Mouse (Mus musculus) CH12.LX (cell line): ENCODE results near the gene Hist2h2aa2. TPM values are rescaled to one million over a fixed set of nuclear protein-coding genes. Genes with fewer than 3 reads are reported as not detected.
A peak's percentile ranks its signal among the peaks of the same experiment; 100 is the strongest.

Experiments
- DNase-seq: peaks from one replicate; pipeline ENCODE4 v3.0.0-alpha.2; 2013; ENCODE audit errors: extremely low read depth
- H3K27ac ChIP-seq: 2 replicates; pipeline ENCODE4 v1.5.1; 2012; ENCODE audit warnings: low read depth, mild to moderate bottlenecking, control low read depth, moderate library complexity; ENCODE audit not compliant: insufficient read depth
- H3K27me3 ChIP-seq: replicated peaks from 2 replicates; pipeline ENCODE3; 2012; ENCODE audit warnings: inconsistent platforms
- H3K36me3 ChIP-seq, 2 experiments: replicated peaks in 1 of 2; 2 replicates each; pipeline versions ENCODE3 to v1.6.1; 2012; ENCODE audit warnings: inconsistent platforms in 1 of 2, low read length in 1 of 2, mild to moderate bottlenecking in 1 of 2, mixed read lengths in 1 of 2, moderate library complexity in 1 of 2; ENCODE audit not compliant: control insufficient read depth in 1 of 2, insufficient read depth in 1 of 2
- H3K4me1 ChIP-seq, 2 experiments: 2 replicates each; pipeline ENCODE4 v1.6.1; 2012; ENCODE audit warnings: inconsistent platforms in 1 of 2, moderate library complexity in 1 of 2; ENCODE audit not compliant: insufficient read depth in 2 of 2, control insufficient read depth in 1 of 2
- H3K4me2 ChIP-seq: 2 replicates; pipeline ENCODE4 v1.6.1; 2012; ENCODE audit warnings: low read depth, mild to moderate bottlenecking, control low read depth; ENCODE audit not compliant: poor library complexity, insufficient read depth, severe bottlenecking
- H3K4me3 ChIP-seq, 3 experiments: fragments of 150-350 bp in 1 of 3; sonication (generic) in 1 of 3; replicated peaks in 1 of 3; 2 replicates each; pipeline versions ENCODE3 to v1.5.1; 2011 to 2012; ENCODE audit warnings: low read depth in 2 of 3, low read length in 2 of 3, mild to moderate bottlenecking in 2 of 3, moderate library complexity in 2 of 3, control low read depth in 1 of 3, improper control_type of control experiment in 1 of 3, inconsistent platforms in 1 of 3, mixed read lengths in 1 of 3; ENCODE audit not compliant: poor library complexity in 1 of 3
- H3K79me2 ChIP-seq: replicated peaks from 2 replicates; pipeline ENCODE4 v1.6.1; 2012; ENCODE audit warnings: mild to moderate bottlenecking, moderate library complexity; ENCODE audit not compliant: control insufficient read depth, poor library complexity, insufficient read depth, severe bottlenecking; ENCODE audit errors: extremely low read depth
- H3K9ac ChIP-seq: 2 replicates; pipeline ENCODE4 v1.6.1; 2012; ENCODE audit warnings: low read depth, mild to moderate bottlenecking, control low read depth, moderate library complexity; ENCODE audit not compliant: insufficient read depth
- H3K9me3 ChIP-seq: replicated peaks from 2 replicates; pipeline ENCODE3; 2012; ENCODE audit warnings: low read length, inconsistent platforms, mixed read lengths
- BHLHE40 ChIP-seq: IDR thresholded peaks from 2 replicates; pipeline ENCODE4 v1.6.1; 2011; ENCODE audit warnings: mild to moderate bottlenecking, low read depth, low read length, improper control_type of control experiment
- CHD1 ChIP-seq: IDR thresholded peaks from 2 replicates; pipeline ENCODE4 v1.6.1; 2012; ENCODE audit warnings: low read depth, low read length, improper control_type of control experiment, inconsistent platforms
- CHD2 ChIP-seq: IDR thresholded peaks from 2 replicates; pipeline ENCODE4 v1.6.1; 2011; ENCODE audit warnings: low read length, improper control_type of control experiment
- CTCF ChIP-seq, 2 experiments: IDR thresholded peaks in 1 of 2; conservative IDR thresholded peaks in 1 of 2; 2 replicates each; pipeline ENCODE4 v1.5.1; 2011 to 2012; ENCODE audit warnings: low read depth in 2 of 2, low read length in 2 of 2, improper control_type of control experiment in 1 of 2, inconsistent platforms in 1 of 2, mild to moderate bottlenecking in 1 of 2, moderate library complexity in 1 of 2
- E2F4 ChIP-seq: IDR thresholded peaks from 2 replicates; pipeline ENCODE4 v1.6.1; 2011; ENCODE audit warnings: low read depth, low read length, improper control_type of control experiment; ENCODE audit not compliant: insufficient replicate concordance
- ELF1 ChIP-seq: IDR thresholded peaks from 2 replicates; pipeline ENCODE4 v1.6.1; 2014; ENCODE audit warnings: low read depth, mild to moderate bottlenecking, inconsistent platforms, low read length, improper control_type of control experiment
- EP300 ChIP-seq: IDR thresholded peaks from 2 replicates; pipeline ENCODE4 v1.6.1; 2011; ENCODE audit warnings: low read length, improper control_type of control experiment
- ETS1 ChIP-seq: conservative IDR thresholded peaks from 2 replicates; pipeline ENCODE4 v1.6.1; 2012; ENCODE audit warnings: low read depth, mild to moderate bottlenecking, inconsistent platforms, low read length, improper control_type of control experiment, moderate library complexity
- GABPA ChIP-seq: IDR thresholded peaks from 2 replicates; pipeline ENCODE4 v1.6.1; 2012; ENCODE audit warnings: low read depth, low read length, improper control_type of control experiment, inconsistent platforms; ENCODE audit not compliant: insufficient replicate concordance
- HCFC1 ChIP-seq: IDR thresholded peaks from 2 replicates; pipeline ENCODE4 v1.6.1; 2012; ENCODE audit warnings: low read depth, mild to moderate bottlenecking, inconsistent platforms, low read length, improper control_type of control experiment
- IRF4 ChIP-seq: IDR thresholded peaks from 2 replicates; pipeline ENCODE4 v1.6.1; 2014; ENCODE audit warnings: low read depth, mild to moderate bottlenecking, inconsistent platforms, low read length, improper control_type of control experiment
- JUN ChIP-seq: IDR thresholded peaks from 2 replicates; pipeline ENCODE4 v1.6.1; 2011; ENCODE audit warnings: low read depth, mild to moderate bottlenecking, low read length, improper control_type of control experiment, moderate library complexity; ENCODE audit not compliant: insufficient read depth
- JUND ChIP-seq: conservative IDR thresholded peaks from 2 replicates; pipeline ENCODE4 v1.6.1; 2011; ENCODE audit warnings: low read depth, low read length, improper control_type of control experiment
- KAT2A ChIP-seq: IDR thresholded peaks from 2 replicates; pipeline ENCODE4 v1.6.1; 2012; ENCODE audit warnings: low read length, improper control_type of control experiment, inconsistent platforms; ENCODE audit not compliant: insufficient replicate concordance
- MAFK ChIP-seq: IDR thresholded peaks from 2 replicates; pipeline ENCODE4 v1.6.1; 2011; ENCODE audit warnings: low read length, improper control_type of control experiment; ENCODE audit not compliant: insufficient replicate concordance
- MAX ChIP-seq: IDR thresholded peaks from 2 replicates; pipeline ENCODE4 v1.6.1; 2011; ENCODE audit warnings: low read length, improper control_type of control experiment
- MAZ ChIP-seq: IDR thresholded peaks from 2 replicates; pipeline ENCODE4 v1.6.1; 2012; ENCODE audit warnings: low read depth, mild to moderate bottlenecking, inconsistent platforms, low read length, improper control_type of control experiment, moderate library complexity
- MEF2A ChIP-seq: IDR thresholded peaks from 2 replicates; pipeline ENCODE4 v1.6.1; 2014; ENCODE audit warnings: low read depth, mild to moderate bottlenecking, inconsistent platforms, low read length, improper control_type of control experiment, borderline replicate concordance
- MXI1 ChIP-seq: IDR thresholded peaks from 2 replicates; pipeline ENCODE4 v1.6.1; 2011; ENCODE audit warnings: mild to moderate bottlenecking, low read depth, low read length, improper control_type of control experiment
- MYC ChIP-seq: IDR thresholded peaks from 2 replicates; pipeline ENCODE4 v1.6.1; 2011; ENCODE audit warnings: low read depth, mild to moderate bottlenecking, improper control_type of control experiment, low read length
- NELFE ChIP-seq: IDR thresholded peaks from 2 replicates; pipeline ENCODE4 v1.6.1; 2011; ENCODE audit warnings: low read depth, low read length, improper control_type of control experiment
- NRF1 ChIP-seq: IDR thresholded peaks from 2 replicates; pipeline ENCODE4 v1.6.1; 2014; ENCODE audit warnings: low read depth, mild to moderate bottlenecking, inconsistent platforms, low read length, improper control_type of control experiment, moderate library complexity
- PAX5 ChIP-seq: IDR thresholded peaks from 2 replicates; pipeline ENCODE4 v1.6.1; 2012; ENCODE audit warnings: low read length, inconsistent platforms, mixed read lengths
- POLR2A ChIP-seq: IDR thresholded peaks from 2 replicates; pipeline ENCODE4 v1.6.1; 2011; ENCODE audit warnings: low read depth, mild to moderate bottlenecking, improper control_type of control experiment, low read length
- POLR2AphosphoS2 ChIP-seq: IDR thresholded peaks from 2 replicates; pipeline ENCODE4 v1.6.1; 2011; ENCODE audit warnings: low read depth, low read length, improper control_type of control experiment
- RAD21 ChIP-seq: IDR thresholded peaks from 2 replicates; pipeline ENCODE4 v1.6.1; 2011; ENCODE audit warnings: low read depth, mild to moderate bottlenecking, low read length, improper control_type of control experiment, moderate library complexity
- RCOR1 ChIP-seq: conservative IDR thresholded peaks from 2 replicates; pipeline ENCODE4 v1.6.1; 2012; ENCODE audit warnings: low read depth, mild to moderate bottlenecking, inconsistent platforms, low read length, improper control_type of control experiment
- SIN3A ChIP-seq: IDR thresholded peaks from 2 replicates; pipeline ENCODE4 v1.6.1; 2012; ENCODE audit warnings: low read length, improper control_type of control experiment, inconsistent platforms
- SMC3 ChIP-seq: IDR thresholded peaks from 2 replicates; pipeline ENCODE4 v1.6.1; 2011; ENCODE audit warnings: low read depth, low read length, improper control_type of control experiment
- TBP ChIP-seq: conservative IDR thresholded peaks from 2 replicates; pipeline ENCODE4 v1.6.1; 2011; ENCODE audit warnings: low read depth, low read length, improper control_type of control experiment
- TCF12 ChIP-seq: IDR thresholded peaks from 2 replicates; pipeline ENCODE4 v1.6.1; 2014; ENCODE audit warnings: low read depth, mild to moderate bottlenecking, inconsistent platforms, low read length, improper control_type of control experiment
- UBTF ChIP-seq: IDR thresholded peaks from 2 replicates; pipeline ENCODE4 v1.6.1; 2012; ENCODE audit warnings: low read depth, mild to moderate bottlenecking, inconsistent platforms, low read length, improper control_type of control experiment, moderate library complexity
- USF1 ChIP-seq: IDR thresholded peaks from 2 replicates; pipeline ENCODE4 v1.6.1; 2014; ENCODE audit warnings: low read depth, mild to moderate bottlenecking, inconsistent platforms, low read length, improper control_type of control experiment
- USF2 ChIP-seq: conservative IDR thresholded peaks from 2 replicates; pipeline ENCODE4 v1.6.1; 2011; ENCODE audit warnings: low read depth, low read length, improper control_type of control experiment
- ZC3H11A ChIP-seq: IDR thresholded peaks from 2 replicates; pipeline ENCODE4 v1.6.1; 2012; ENCODE audit warnings: low read depth, mild to moderate bottlenecking, inconsistent platforms, low read length, improper control_type of control experiment
- ZKSCAN1 ChIP-seq: IDR thresholded peaks from 2 replicates; pipeline ENCODE4 v1.6.1; 2012; ENCODE audit warnings: low read depth, inconsistent platforms, low read length, improper control_type of control experiment, borderline replicate concordance
- ZMIZ1 ChIP-seq: IDR thresholded peaks from 2 replicates; pipeline ENCODE4 v1.6.1; 2012; ENCODE audit warnings: low read depth, mild to moderate bottlenecking, inconsistent platforms, low read length, improper control_type of control experiment
- ZNF384 ChIP-seq: IDR thresholded peaks from 2 replicates; pipeline ENCODE4 v1.6.1; 2012; ENCODE audit warnings: low read depth, low read length, improper control_type of control experiment, inconsistent platforms
- dilution Hi-C: fragments of 300-500 bp; cut with MboI; formaldehyde crosslinking; loops from 2 replicates; pipeline ENCODE4 v1.14.3; 2020; ENCODE audit warnings: low sequenced_read_pairs; ENCODE audit not compliant: extremely low pct_unique_long_range_greater_than_20kb, extremely low pct_ligation_motif_present
- in situ Hi-C: fragments of 300-500 bp; cut with MboI; formaldehyde crosslinking; loops from 3 replicates; pipeline ENCODE4 v1.14.3; 2019; ENCODE audit warnings: low sequenced_read_pairs, low pct_ligation_motif_present, low pct_unique_long_range_greater_than_20kb, mixed read lengths
- polyA plus RNA-seq: library from polyadenylated mRNA; unstranded; fragments of >175 nt; gene quantifications from 2 replicates; pipeline ENCODE4 v1.2.1, GENCODE M21; 2012; ENCODE audit warnings: low read depth; ENCODE audit not compliant: insufficient read length
- total RNA-seq, 2 experiments: library from RNA; depleted of rRNA; stranded (reverse); fragments of 300-350 nt in 1 of 2; fragments of >200 nt in 1 of 2; gene quantifications; 2 replicates each; pipeline ENCODE4 v1.2.3; 2012 to 2014

Hist2h2aa2 gene
- total and polyA plus RNA-seq, 3 experiments, result 2.7 to 5,136 TPM; not detected in 1

DNA sequence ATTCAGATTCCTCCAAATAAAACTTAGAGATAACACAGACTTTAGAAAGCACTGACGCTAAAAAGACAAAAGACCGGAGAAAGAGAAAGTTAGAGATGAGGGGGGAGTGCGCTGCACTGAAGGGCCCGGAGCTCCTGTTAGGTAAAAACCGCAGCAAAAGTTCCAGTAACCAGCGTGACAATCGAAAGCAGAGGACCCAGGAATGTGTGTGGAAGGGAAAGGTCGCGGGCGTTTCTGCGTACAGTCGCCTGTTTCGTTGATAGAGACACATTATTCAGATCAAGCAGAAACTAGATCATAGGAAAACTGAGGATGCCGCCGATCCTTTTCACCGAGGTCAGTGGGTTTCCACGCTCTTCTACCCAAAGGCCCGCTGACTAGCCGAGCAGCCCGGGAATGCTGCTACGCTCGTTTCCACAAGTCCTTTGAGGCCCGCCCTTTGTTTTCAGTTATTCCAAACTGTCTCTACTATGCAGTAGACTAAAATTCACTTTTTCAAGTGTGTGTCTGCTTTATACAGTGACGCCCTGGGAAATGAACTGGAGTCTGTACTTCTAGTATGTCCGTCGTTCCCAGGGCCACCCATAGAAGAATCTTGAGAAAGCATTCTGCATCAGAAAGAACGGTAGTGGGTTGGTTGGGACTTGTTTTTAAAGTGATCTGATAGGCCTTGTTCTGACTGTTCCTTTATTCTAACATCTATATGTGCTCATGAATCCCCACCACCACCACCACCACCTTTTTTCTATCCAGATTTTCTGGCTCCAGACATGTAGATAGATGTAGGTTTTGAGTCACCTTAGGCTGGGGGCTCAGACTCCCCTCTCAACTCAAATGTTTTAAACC, 23.7 kb upstream of the Hist2h2aa2 start:
- Histone ChIP-seq H3K4me3 (peak overlapping the region; percentile 62 to 64 (median 63)), H3K9ac (peak overlapping the region; percentile 85), H3K79me2 (0 out of 2 replicates have a peak, but pooled peaks cover 10% of the 10 kb centered on the region), H3K4me2 (peak overlapping the region; percentile 96), H3K27ac (peak overlapping the region; percentile 90), H3K9me3 (no peaks in the 10 kb centered on the region), H3K36me3 (no peaks in the 10 kb centered on the region), H3K4me1 (peaks cover 0 to 48% of the 10 kb centered on the region in 2 experiments; a peak in 3 of 4 replicates), H3K27me3 (no peaks in the 10 kb centered on the region)
- dilution Hi-C loops, result no loop called here
- DNase-seq, result peak; percentile 58
- TF ChIP-seq ZC3H11A (no peak), PAX5 (no peak), SIN3A (0 out of 2 replicates have a peak, but pooled peaks have one; percentile 23), MAX (0 out of 2 replicates have a peak, but pooled peaks have one; percentile 12), JUND (no peak), ETS1 (no peak), POLR2AphosphoS2 (no peak), CHD2 (no peak), POLR2A (no peak), ZNF384 (no peak), HCFC1 (no peak), CHD1 (peak; percentile 10; the same call in 1 of the 2 replicates), NRF1 (no peak), IRF4 (no peak), RAD21 (no peak), USF1 (no peak), USF2 (no peak), NELFE (0 out of 2 replicates have a peak, but pooled peaks have one; percentile 12), E2F4 (no peak), MYC (0 out of 2 replicates have a peak, but pooled peaks have one; percentile 2), KAT2A (no peak), ELF1 (no peak), TCF12 (no peak; the same call in 1 of the 2 replicates), ZKSCAN1 (no peak), MAFK (no peak), GABPA (no peak), BHLHE40 (0 out of 2 replicates have a peak, but pooled peaks have one; percentile 5), TBP (0 out of 2 replicates have a peak, but pooled peaks have one; percentile 15), JUN (no peak), MAZ (no peak; the same call in 1 of the 2 replicates), MEF2A (no peak), ZMIZ1 (no peak), EP300 (no peak), RCOR1 (no peak), CTCF (conservative IDR thresholded peaks at IDR 0.05 in 1 of 2, IDR thresholded peaks at IDR 0.05 in 1 of 2; ENCODE audit: low read depth in 2 of 2, low read length in 2 of 2) (no peak), UBTF (no peak; the same call in 1 of the 2 replicates), MXI1 (peak; percentile 17; the same call in 1 of the 2 replicates), SMC3 (no peak)
- in situ Hi-C loops, result no loop called here
